Mouse (Mus musculus): Measurements from ENCODE around the gene Mrps23.

DNA sequence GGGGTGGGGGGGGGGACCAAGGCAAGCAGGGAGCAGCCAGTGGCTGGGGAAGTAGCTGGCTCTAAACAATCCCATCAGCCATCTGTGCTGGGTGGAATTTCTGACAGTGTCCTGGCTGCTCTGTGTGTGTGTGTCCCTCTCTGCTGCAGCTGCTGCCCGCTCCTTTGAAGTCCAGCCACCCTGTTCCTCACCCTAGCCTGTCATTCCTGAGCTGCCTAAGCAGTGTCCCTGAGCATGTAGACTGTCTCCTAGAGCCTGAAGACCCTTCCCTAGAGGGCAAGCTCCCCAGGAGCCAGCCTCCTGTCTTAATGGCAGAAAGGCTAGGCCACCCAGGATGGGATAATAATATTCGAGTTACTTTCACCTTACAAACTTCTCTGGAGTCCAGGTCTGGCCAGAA is 47.8 kb upstream of the Mrps23 start:
- TF ChIP-seq GATA1 (IDR thresholded peaks at IDR 0.05; ENCODE audit: borderline replicate concordance, low read length) (no peak), CTCF (IDR thresholded peaks at IDR 0.05; ENCODE audit: low read depth, low read length) (no peak), TAL1 (conservative IDR thresholded peaks at IDR 0.05; ENCODE audit: low read depth, low read length) (no peak), GATA2 (IDR thresholded peaks at IDR 0.05; ENCODE audit: borderline replicate concordance, low read depth, low read length) (no peak), POLR2AphosphoS5 (IDR thresholded peaks at IDR 0.05; ENCODE audit: insufficient replicate concordance, low read depth, low read length) (no peak)
